Mouse (Mus musculus) intestine, postnatal 0 days (tissue): ENCODE results near the gene 4933434E20Rik. TPM values are rescaled to one million over a fixed set of nuclear protein-coding genes. Genes with fewer than 3 reads are reported as not detected.

Experiments
- ATAC-seq: fragments of 200-750 bp; cut with Nextera tagmentation; 2 replicates; pipeline ENCODE4 v1.8.0; 2017; ENCODE audit warnings: mild to moderate bottlenecking, moderate TSS enrichment, moderate library complexity
- H3K27ac ChIP-seq: fragments of 300-500 bp; sonication (generic); 2 replicates; pipeline ENCODE4 v1.5.1; 2014; ENCODE audit warnings: mild to moderate bottlenecking, low read depth, low read length, moderate library complexity
- H3K27me3 ChIP-seq: fragments of 300-500 bp; sonication (generic); replicated peaks from 2 replicates; pipeline ENCODE4 v1.6.1; 2014; ENCODE audit warnings: low read length, mixed read lengths; ENCODE audit not compliant: control insufficient read depth, insufficient read depth
- H3K36me3 ChIP-seq: fragments of 300-500 bp; sonication (generic); 2 replicates; pipeline ENCODE4 v1.6.1; 2014; ENCODE audit warnings: mild to moderate bottlenecking, moderate library complexity; ENCODE audit not compliant: control insufficient read depth, insufficient read depth
- H3K4me1 ChIP-seq: fragments of 300-500 bp; sonication (generic); replicated peaks from 2 replicates; pipeline ENCODE4 v1.6.1; 2014; ENCODE audit warnings: antibody characterized with exemption, low read length, mixed read lengths; ENCODE audit not compliant: control insufficient read depth, insufficient read depth
- H3K4me2 ChIP-seq: fragments of 300-500 bp; sonication (generic); replicated peaks from 2 replicates; pipeline ENCODE4 v1.6.1; 2014; ENCODE audit warnings: low read depth, mild to moderate bottlenecking, moderate library complexity
- H3K4me3 ChIP-seq: fragments of 300-500 bp; sonication (generic); 2 replicates; pipeline ENCODE4 v1.5.1; 2014; ENCODE audit warnings: low read depth, low read length
- H3K9ac ChIP-seq: fragments of 300-500 bp; sonication (generic); 2 replicates; pipeline ENCODE4 v1.6.1; 2014; ENCODE audit warnings: mild to moderate bottlenecking, low read depth, low read length
- H3K9me3 ChIP-seq: fragments of 300-500 bp; sonication (generic); 2 replicates; pipeline ENCODE4 v1.6.1; 2016; ENCODE audit warnings: mixed run types; ENCODE audit not compliant: control insufficient read depth
- CTCF ChIP-seq: sonication (generic); IDR thresholded peaks from 2 replicates; pipeline ENCODE4 v1.5.1; 2016; ENCODE audit warnings: low read depth, mild to moderate bottlenecking, control low read depth, antibody characterized with exemption, moderate library complexity
- WGBS: fragments of 180-500 bp; shearing (Covaris S2); extraction: QIAGEN DNeasy Blood & Tissue Kit; methylation state at CpG from one replicate; pipeline ENCODE4 v1.1.7; 2014; 5-methylcytosine and 5-hydroxymethylcytosine counted together
- polyA plus RNA-seq: library from polyadenylated mRNA; unstranded; fragments of >200 nt; fragmentation: Nextera tagmentation; extraction: Ambion mirVana; gene quantifications from 2 replicates; pipeline ENCODE4 v1.2.1, GENCODE M21; 2015

The 4933434E20Rik gene
- polyA plus RNA-seq, result 128 and 130 TPM in 2 replicates

DNA sequence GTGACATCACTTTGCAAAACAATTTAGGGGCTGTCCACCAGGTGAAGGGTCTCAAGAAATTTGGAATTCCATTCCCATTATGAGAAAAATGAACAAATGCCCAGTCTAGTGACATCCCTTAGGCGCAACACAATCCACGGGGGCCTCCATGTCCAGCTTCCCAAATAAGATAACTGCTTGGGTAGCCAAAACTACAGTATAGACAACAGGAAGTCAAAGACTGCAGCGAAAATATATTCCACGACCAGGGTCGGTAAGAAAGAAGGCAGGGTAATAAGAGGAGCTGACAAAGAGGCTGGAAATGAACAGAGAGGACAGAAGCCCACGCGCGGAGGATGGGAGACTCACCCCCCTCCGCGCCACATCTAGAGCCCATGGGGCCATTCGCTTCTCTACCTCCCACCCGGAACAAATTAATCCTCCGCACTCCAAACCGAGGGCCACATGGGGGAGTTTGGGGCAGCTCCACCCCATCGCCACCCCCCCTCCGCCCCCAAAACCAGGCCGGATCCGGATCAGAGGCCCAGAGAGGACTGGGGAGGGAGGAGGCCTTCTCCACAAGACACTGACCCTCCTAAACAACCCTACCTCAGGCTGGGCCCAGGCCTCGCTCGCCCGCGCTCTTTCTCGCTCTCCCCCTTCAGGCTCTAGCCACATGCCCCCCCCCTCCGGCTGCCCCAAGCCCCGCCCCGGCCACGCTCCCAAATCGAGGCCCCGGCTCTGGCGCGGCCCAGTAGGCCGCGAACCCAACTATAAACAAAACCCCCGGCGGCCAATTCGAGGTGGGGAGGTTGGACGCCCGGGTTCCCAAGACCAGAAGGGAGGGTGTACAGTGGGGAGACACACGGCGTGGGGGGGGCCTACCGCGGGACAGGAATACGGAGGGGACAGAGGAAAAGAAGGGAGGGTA is at the start of gene 4933434E20Rik:
Gene 4933434E20Rik, plus strand, starts transcription at position 196 of the 910 bp plus-strand sequence.
- peak; percentile 62 for ATAC-seq
- Histone ChIP-seq H3K4me3 (peak within 1 kb of the TSS; percentile 90), H3K4me1 (0 out of 2 replicates have a peak, but pooled peaks cover 2% of the 10 kb centered on the region), H3K9ac (peak within 1 kb of the TSS; percentile 97), H3K27ac (peak within 1 kb of the TSS; percentile 92), H3K36me3 (peaks cover 17% of the 10 kb centered on the region), H3K4me2 (peak within 1 kb of the TSS; percentile 71), H3K9me3 (no peaks in the 10 kb centered on the region), H3K27me3 (no peaks in the 10 kb centered on the region)
- 0 out of 2 replicates have a peak, but pooled peaks have one; percentile 20 for TF ChIP-seq CTCF
- WGBS, result under 1% methylated on average over 42 of the region's 43 CpGs

DNA sequence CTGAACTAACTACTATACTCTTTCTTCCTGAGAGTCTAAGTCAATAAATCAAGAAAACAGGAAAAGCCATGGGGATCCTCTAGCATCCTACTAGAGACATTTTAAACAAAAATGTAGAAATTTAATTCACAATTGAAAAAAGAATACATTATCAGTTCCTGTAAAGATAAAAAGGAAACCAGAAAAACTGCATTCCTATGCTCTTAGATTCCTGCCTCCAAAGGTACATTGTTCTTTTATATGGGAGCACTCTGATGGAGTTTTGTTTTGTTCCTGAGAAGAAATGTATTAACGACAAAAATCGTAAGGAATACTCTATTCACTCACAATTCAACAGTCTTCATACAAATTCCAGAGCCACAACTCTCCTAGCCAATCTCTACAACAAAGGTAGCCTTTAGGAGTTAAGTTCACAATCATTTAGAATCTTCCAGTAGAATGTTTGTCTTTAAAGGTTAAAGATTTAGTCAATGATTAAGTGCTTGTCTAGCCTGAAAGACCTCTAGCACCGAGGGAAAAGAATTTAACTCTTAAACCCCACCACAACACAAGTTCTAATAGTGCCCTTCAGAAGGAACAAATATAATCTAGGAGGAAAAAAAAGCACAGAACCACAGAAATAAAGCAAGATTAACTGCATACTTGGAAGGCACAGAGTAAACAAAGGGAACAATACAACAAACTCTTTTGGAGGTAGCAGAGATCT is 47.2 kb upstream of the 4933434E20Rik start:
- no peak for ATAC-seq
- Histone ChIP-seq H3K4me1 (no peaks in the 10 kb centered on the region), H3K4me2 (no peak overlapping the region), H3K9me3 (no peaks in the 10 kb centered on the region), H3K27me3 (no peaks in the 10 kb centered on the region), H3K9ac (no peak overlapping the region), H3K36me3 (peaks cover 52% of the 10 kb centered on the region), H3K4me3 (no peak overlapping the region), H3K27ac (no peak overlapping the region)
- no peak for TF ChIP-seq CTCF
- 24% methylated on average over 3 of the region's 3 CpGs for WGBS

DNA sequence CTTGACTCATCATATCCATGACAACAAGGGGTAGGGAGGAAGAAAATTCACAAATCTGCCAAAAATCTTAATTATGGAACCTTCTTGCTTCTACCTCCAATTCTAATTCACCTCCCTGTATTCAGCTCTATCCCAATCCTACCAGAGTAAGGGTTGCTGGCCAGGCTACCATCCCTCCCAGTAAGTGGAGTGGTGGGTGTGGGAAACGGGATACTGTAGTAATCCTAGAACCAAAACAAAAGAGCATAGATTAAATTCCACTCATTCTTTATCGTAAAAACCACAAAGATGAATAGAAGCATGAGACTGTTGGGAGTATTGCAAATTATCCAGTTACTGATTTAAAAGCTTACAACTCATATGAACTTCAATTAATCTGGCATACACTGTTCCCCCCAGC is 41.1 kb upstream of the 4933434E20Rik start:
- H3K27ac ChIP-seq, result no peak overlapping the region
- H3K9ac ChIP-seq, result no peak overlapping the region
- H3K4me3 ChIP-seq, result no peak overlapping the region
- peaks cover 85% of the 10 kb centered on the region for H3K36me3 ChIP-seq
- no peak for TF ChIP-seq CTCF
- H3K4me1 ChIP-seq, result no peaks in the 10 kb centered on the region
- WGBS, result 77% methylated on average over 2 of the region's 2 CpGs
- H3K9me3 ChIP-seq, result no peaks in the 10 kb centered on the region
- H3K4me2 ChIP-seq, result no peak overlapping the region
- ATAC-seq, result no peak
- H3K27me3 ChIP-seq, result no peaks in the 10 kb centered on the region

DNA sequence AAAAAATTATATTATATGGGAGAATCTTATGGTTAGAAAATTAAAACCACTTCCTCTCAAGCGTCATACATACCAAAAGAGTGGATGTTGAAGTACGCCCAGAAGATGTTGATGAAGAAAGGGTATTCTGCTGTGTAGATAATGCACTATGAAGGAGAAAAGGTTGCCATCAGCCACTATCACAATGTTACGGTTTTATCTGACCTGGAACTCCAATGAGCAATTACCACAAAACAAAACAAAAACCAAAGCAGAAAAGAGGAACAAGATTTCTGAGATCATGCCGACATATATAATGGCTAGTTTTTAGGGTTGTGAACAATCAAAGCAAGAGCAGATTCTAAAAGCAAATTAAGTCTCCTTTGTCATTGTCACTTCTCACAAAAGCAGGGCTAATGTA is 34.8 kb upstream of the 4933434E20Rik start:
- no peak for TF ChIP-seq CTCF
- no peak for ATAC-seq
- 93% methylated on average over 4 of the region's 4 CpGs for WGBS

DNA sequence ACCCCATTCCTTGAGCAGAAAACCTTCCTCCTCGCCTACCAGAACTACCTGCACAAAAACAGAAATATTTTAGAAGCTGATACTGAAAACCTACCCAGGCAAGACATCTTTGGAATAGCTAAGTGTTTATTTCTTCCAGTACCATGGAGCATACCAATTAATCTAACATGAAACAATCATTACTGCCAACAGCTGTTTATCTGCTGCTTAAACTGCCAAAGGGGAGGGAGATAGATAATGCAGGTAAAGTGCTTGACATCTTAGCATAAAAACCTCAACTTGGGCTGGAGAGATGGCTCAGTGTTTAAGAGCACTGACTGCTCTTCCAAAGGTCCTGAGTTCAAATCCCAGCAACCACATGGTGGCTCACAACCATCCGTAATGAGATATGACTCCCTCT is 16.8 kb upstream of the 4933434E20Rik start:
- no peak for ATAC-seq
- Histone ChIP-seq H3K9me3 (no peaks in the 10 kb centered on the region), H3K4me1 (no peaks in the 10 kb centered on the region), H3K27me3 (no peaks in the 10 kb centered on the region), H3K36me3 (peaks cover 69% of the 10 kb centered on the region), H3K27ac (no peak overlapping the region), H3K9ac (no peak overlapping the region), H3K4me2 (no peak overlapping the region), H3K4me3 (no peak overlapping the region)
- 97% methylated on average over 2 of the region's 2 CpGs for WGBS
- TF ChIP-seq CTCF, result no peak

More for the DNA sequence above, 34.8 kb upstream of the 4933434E20Rik start:
- Histone ChIP-seq H3K27me3 (no peaks in the 10 kb centered on the region), H3K4me1 (no peaks in the 10 kb centered on the region), H3K27ac (no peak overlapping the region), H3K9me3 (no peaks in the 10 kb centered on the region), H3K36me3 (peaks cover 87% of the 10 kb centered on the region), H3K4me2 (no peak overlapping the region), H3K4me3 (no peak overlapping the region), H3K9ac (no peak overlapping the region)

DNA sequence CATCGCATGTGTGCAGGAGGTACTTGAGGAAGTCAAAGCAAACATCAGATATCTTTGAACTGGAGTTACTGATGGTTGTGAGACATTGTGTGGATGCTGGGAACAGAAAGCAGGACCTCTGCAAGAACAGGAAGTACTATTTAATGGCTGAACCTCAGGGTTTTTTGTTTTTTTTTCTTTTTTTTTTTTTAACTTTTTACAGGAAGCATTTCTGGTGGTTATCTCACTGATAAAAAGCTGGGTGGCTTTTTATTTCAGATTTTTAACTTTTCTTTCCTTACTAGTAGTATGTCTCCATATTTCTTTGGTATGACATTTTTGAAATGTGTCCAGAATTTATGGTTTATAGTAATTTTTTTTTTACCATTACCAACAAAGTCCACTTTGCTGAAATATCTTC is 15.2 kb upstream of the 4933434E20Rik start:
- H3K36me3 ChIP-seq, result peaks cover 59% of the 10 kb centered on the region
- H3K4me1 ChIP-seq, result no peaks in the 10 kb centered on the region
- no peaks in the 10 kb centered on the region for H3K27me3 ChIP-seq
- ATAC-seq, result no peak
- TF ChIP-seq CTCF, result no peak
- 91% methylated on average over 1 of the region's 1 CpGs for WGBS
- H3K4me2 ChIP-seq, result no peak overlapping the region
- no peak overlapping the region for H3K27ac ChIP-seq
- no peak overlapping the region for H3K9ac ChIP-seq
- no peaks in the 10 kb centered on the region for H3K9me3 ChIP-seq
- no peak overlapping the region for H3K4me3 ChIP-seq
